Mouse (Mus musculus): ENCODE results near the gene Fbxl15. TPM values are rescaled to one million over a fixed set of nuclear protein-coding genes. Genes with fewer than 3 reads are reported as not detected.
A peak's percentile ranks its signal among the peaks of the same experiment; 100 is the strongest.

Gene Fbxl15
- total and polyA plus RNA-seq, 2 experiments from 2014 or later: 55.2 to 57.8 TPM

- H3K36me3 ChIP-seq (ENCODE audit: insufficient read depth, low read length): no peaks in the 10 kb centered on the region
- peak overlapping the region; percentile 56 for H3K4me3 ChIP-seq (ENCODE audit: low read depth, low read length)
- 24% methylated on average over 6 of the region's 6 CpGs for WGBS
- no peaks in the 10 kb centered on the region for H3K27me3 ChIP-seq (ENCODE audit: insufficient read depth, low read length)
- H3K4me2 ChIP-seq (ENCODE audit: low read depth, low read length, poor library complexity, severe bottlenecking): peak overlapping the region; percentile 56
- H3K9ac ChIP-seq (replicated peaks; ENCODE audit: low read length, poor library complexity, severe bottlenecking): peak overlapping the region; percentile 80
- ATAC-seq (ENCODE audit: low FRiP score) (0 out of 2 replicates have a peak, but pooled peaks have one; percentile 12), DNase-seq (ENCODE audit: low spot score) (no peak)
- H3K9me3 ChIP-seq (ENCODE audit: low read length): no peaks in the 10 kb centered on the region
- H3K4me1 ChIP-seq (ENCODE audit: insufficient read depth, low read length): peaks cover 8% of the 10 kb centered on the region; the same call in 1 of the 2 replicates
- H3K27ac ChIP-seq (ENCODE audit: low read depth, low read length): peak overlapping the region; percentile 88
- no peak for TF ChIP-seq CTCF (IDR thresholded peaks at IDR 0.05)
Measured at GRCm38 (mm10) chr19:46349550-46349949, 21.6 kb downstream of the Fbxl15 start.

GRCm38 (mm10) chr19:46350168-46350932 lies 22.4 kb downstream of the Fbxl15 start, which contains the start of gene 2310034G01Rik:
TSS of gene 2310034G01Rik (minus strand) at chr19:46350302.
- H3K9ac ChIP-seq (replicated peaks; ENCODE audit: low read length, poor library complexity, severe bottlenecking): peak within 1 kb of the TSS; percentile 80
- peaks cover 8% of the 10 kb centered on the region; the same call in 1 of the 2 replicates for H3K4me1 ChIP-seq (ENCODE audit: insufficient read depth, low read length)
- no peaks in the 10 kb centered on the region for H3K9me3 ChIP-seq (ENCODE audit: low read length)
- DNase-seq (ENCODE audit: low spot score) (no peak), ATAC-seq (ENCODE audit: low FRiP score) (no peak)
- peak within 1 kb of the TSS; percentile 56 for H3K4me3 ChIP-seq (ENCODE audit: low read depth, low read length)
- WGBS: 65% methylated on average over 10 of the region's 10 CpGs
- H3K36me3 ChIP-seq (ENCODE audit: insufficient read depth, low read length): no peaks in the 10 kb centered on the region
- no peak for TF ChIP-seq CTCF (IDR thresholded peaks at IDR 0.05)
- H3K27ac ChIP-seq (ENCODE audit: low read depth, low read length): peak within 1 kb of the TSS; percentile 88
- peak within 1 kb of the TSS; percentile 56 for H3K4me2 ChIP-seq (ENCODE audit: low read depth, low read length, poor library complexity, severe bottlenecking)
- H3K27me3 ChIP-seq (ENCODE audit: insufficient read depth, low read length): no peaks in the 10 kb centered on the region

- peak overlapping the region; percentile 71 for H3K9ac ChIP-seq (replicated peaks; ENCODE audit: low read length, poor library complexity, severe bottlenecking)
- H3K4me2 ChIP-seq (ENCODE audit: low read depth, low read length, poor library complexity, severe bottlenecking): peak overlapping the region; percentile 82
- peaks cover 3% of the 10 kb centered on the region; the same call in 1 of the 2 replicates for H3K4me1 ChIP-seq (ENCODE audit: insufficient read depth, low read length)
- H3K27ac ChIP-seq (ENCODE audit: low read depth, low read length): no peak overlapping the region; the same call in 1 of the 2 replicates
- no peaks in the 10 kb centered on the region for H3K9me3 ChIP-seq (ENCODE audit: low read length)
- peak overlapping the region; percentile 62 for H3K4me3 ChIP-seq (ENCODE audit: low read depth, low read length)
- under 1% methylated on average over 29 of the region's 29 CpGs for WGBS
- H3K27me3 ChIP-seq (ENCODE audit: insufficient read depth, low read length): no peaks in the 10 kb centered on the region
- DNase-seq (ENCODE audit: low spot score): peak; percentile 95
- H3K36me3 ChIP-seq (ENCODE audit: insufficient read depth, low read length): no peaks in the 10 kb centered on the region
- TF ChIP-seq CTCF (IDR thresholded peaks at IDR 0.05): no peak
- peak; percentile 91 for ATAC-seq (ENCODE audit: low FRiP score)
Measured at GRCm38 (mm10) chr19:46356701-46357138, 28.7 kb downstream of the Fbxl15 start.

GRCm38 (mm10) chr19:46357344-46358280 lies 29.6 kb downstream of the Fbxl15 start:
- no peak for TF ChIP-seq CTCF (IDR thresholded peaks at IDR 0.05)
- no peak overlapping the region for H3K27ac ChIP-seq (ENCODE audit: low read depth, low read length)
- 22% methylated on average over 25 of the region's 25 CpGs for WGBS
- no peak for DNase-seq (ENCODE audit: low spot score)
- ATAC-seq (ENCODE audit: low FRiP score): no peak
- peak overlapping the region; percentile 82 for H3K4me2 ChIP-seq (ENCODE audit: low read depth, low read length, poor library complexity, severe bottlenecking)
- H3K27me3 ChIP-seq (ENCODE audit: insufficient read depth, low read length): no peaks in the 10 kb centered on the region
- peak overlapping the region; percentile 62 for H3K4me3 ChIP-seq (ENCODE audit: low read depth, low read length)
- H3K4me1 ChIP-seq (ENCODE audit: insufficient read depth, low read length): peaks cover 3% of the 10 kb centered on the region; the same call in 1 of the 2 replicates
- no peaks in the 10 kb centered on the region for H3K9me3 ChIP-seq (ENCODE audit: low read length)
- H3K9ac ChIP-seq (replicated peaks; ENCODE audit: low read length, poor library complexity, severe bottlenecking): peak overlapping the region; percentile 71
- no peaks in the 10 kb centered on the region for H3K36me3 ChIP-seq (ENCODE audit: insufficient read depth, low read length)

GRCm38 (mm10) chr19:46358381-46358780 lies 30.4 kb downstream of the Fbxl15 start:
- no peak for DNase-seq (ENCODE audit: low spot score)
- Histone ChIP-seq H3K4me2 (ENCODE audit: low read depth, low read length, poor library complexity, severe bottlenecking) (no peak overlapping the region), H3K27ac (ENCODE audit: low read depth, low read length) (no peak overlapping the region), H3K4me3 (ENCODE audit: low read depth, low read length) (no peak overlapping the region), H3K9ac (replicated peaks; ENCODE audit: low read length, poor library complexity, severe bottlenecking) (no peak overlapping the region), H3K4me1 (ENCODE audit: insufficient read depth, low read length) (peaks cover 3% of the 10 kb centered on the region; the same call in 1 of the 2 replicates), H3K9me3 (ENCODE audit: low read length) (no peaks in the 10 kb centered on the region), H3K36me3 (ENCODE audit: insufficient read depth, low read length) (no peaks in the 10 kb centered on the region), H3K27me3 (ENCODE audit: insufficient read depth, low read length) (no peaks in the 10 kb centered on the region)
- no peak for TF ChIP-seq CTCF (IDR thresholded peaks at IDR 0.05)
- 66% methylated on average over 4 of the region's 4 CpGs for WGBS
- no peak for ATAC-seq (ENCODE audit: low FRiP score)

All from midbrain, postnatal 0 days (tissue).